ENCODE assay signal across 30 mouse cellular contexts in the genomic region with DNA sequence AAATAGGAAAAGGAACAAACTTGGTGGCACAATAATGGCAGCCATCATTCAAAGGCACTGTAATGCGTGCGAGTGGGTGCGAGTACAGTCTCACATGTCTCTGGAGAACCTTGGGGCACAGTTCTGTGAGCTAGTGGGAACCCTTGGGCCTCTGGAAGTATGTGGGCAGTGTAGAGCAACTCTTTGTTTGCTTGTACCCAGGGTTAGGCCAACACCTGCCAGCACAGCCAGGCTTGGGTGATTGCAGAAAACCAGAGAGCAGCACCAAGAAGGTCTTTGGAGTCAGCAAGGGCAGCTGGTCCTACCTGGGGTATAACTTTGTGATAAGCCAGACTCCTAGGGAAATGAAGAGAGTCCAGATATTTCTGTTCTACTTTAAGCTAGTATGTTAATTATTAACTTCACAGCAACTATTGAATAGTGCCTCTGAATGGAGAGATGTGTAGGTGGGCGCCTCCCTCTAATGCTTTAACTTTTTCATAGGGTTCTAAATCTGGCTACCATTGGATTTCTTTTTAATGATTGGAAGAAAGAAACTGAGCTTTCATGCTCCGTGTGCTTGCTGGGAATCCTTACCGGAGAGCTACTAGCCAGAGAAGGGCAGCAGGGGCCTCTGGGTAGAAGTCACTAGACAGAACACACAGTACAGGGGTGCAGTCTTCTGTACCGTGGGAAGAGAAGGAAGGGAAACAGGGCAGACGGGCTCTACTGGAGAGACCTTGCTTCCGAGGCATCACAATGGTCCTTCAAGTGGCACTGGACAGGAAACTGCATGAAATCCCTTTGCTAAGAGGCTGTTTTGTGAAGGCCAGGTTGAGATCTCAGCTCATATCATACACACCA. TPM values are rescaled to one million over a fixed set of nuclear protein-coding genes. Genes with fewer than 3 reads are reported as not detected.
A peak's percentile ranks its signal among the peaks of the same experiment; 100 is the strongest.
DNase-seq lines count a peak whose midpoint lies in the region; ATAC-seq and TF ChIP-seq lines count a peak whose summit lies in the region.
"Had no signal": no experiment of that assay in that cellular context is flagged by ENCODE, and none has a peak within 500 bp of the region (broad histone marks: within the 10 kb centered on the region; RNA-seq: fewer than 3 reads in every experiment).

No protein-coding gene starts in this region.

- no peak overlapping the region for H3K4me3 ChIP-seq in kidney, adult 2 months (ENCODE audit: insufficient read depth, low read depth, low read length)
- H3K4me3 ChIP-seq in liver, adult 2 months (ENCODE audit: insufficient read depth, low read depth, low read length), result no peak overlapping the region
- no peak overlapping the region for H3K4me3 ChIP-seq in intestine, embryonic 14.5 days (ENCODE audit: low read depth, low read length)
- H3K4me3 ChIP-seq in stomach, embryonic 14.5 days (ENCODE audit: low read depth, low read length), result no peak overlapping the region
- no peak overlapping the region for H3K4me3 ChIP-seq in heart, adult 2 months
- H3K4me3 ChIP-seq: embryonic facial prominence, embryonic 10.5 days; embryonic facial prominence, embryonic 15.5 days; forebrain, embryonic 13.5 days; limb, embryonic 10.5 days; limb, embryonic 15.5 days; neural tube, embryonic 13.5 days had no signal

- H3K36me3 ChIP-seq in kidney, adult 2 months (ENCODE audit: control insufficient read depth, insufficient read depth, low read length), result no peaks in the 10 kb centered on the region; the same call in 1 of the 2 replicates
- H3K36me3 ChIP-seq in liver, adult 2 months (ENCODE audit: control insufficient read depth, insufficient read depth, low read length), result peaks cover 4% of the 10 kb centered on the region; the same call in 1 of the 2 replicates
- H3K36me3 ChIP-seq in intestine, embryonic 14.5 days (ENCODE audit: control insufficient read depth, insufficient read depth, low read length), result no peaks in the 10 kb centered on the region
- no peaks in the 10 kb centered on the region for H3K36me3 ChIP-seq in stomach, embryonic 14.5 days (ENCODE audit: control insufficient read depth, insufficient read depth, low read length)
- no peaks in the 10 kb centered on the region for H3K36me3 ChIP-seq in heart, adult 2 months (ENCODE audit: control insufficient read depth, insufficient read depth, low read length)
- H3K36me3 ChIP-seq: embryonic facial prominence, embryonic 10.5 days; embryonic facial prominence, embryonic 15.5 days; limb, embryonic 10.5 days; limb, embryonic 15.5 days had no signal

- H3K4me1 ChIP-seq in kidney, adult 2 months (ENCODE audit: control insufficient read depth, insufficient read depth, low read length), result peaks cover 23% of the 10 kb centered on the region
- H3K4me1 ChIP-seq in liver, adult 2 months (ENCODE audit: control insufficient read depth, insufficient read depth, low read length), result peaks cover 2% of the 10 kb centered on the region; the same call in 1 of the 2 replicates
- H3K4me1 ChIP-seq in intestine, embryonic 14.5 days (replicated peaks; ENCODE audit: control insufficient read depth, insufficient read depth, low read length), result no peaks in the 10 kb centered on the region
- H3K4me1 ChIP-seq in stomach, embryonic 14.5 days (ENCODE audit: control insufficient read depth, insufficient read depth, low read length), result no peaks in the 10 kb centered on the region
- no peaks in the 10 kb centered on the region for H3K4me1 ChIP-seq in heart, adult 2 months (ENCODE audit: control insufficient read depth, insufficient read depth, low read length)
- H3K4me1 ChIP-seq: embryonic facial prominence, embryonic 15.5 days; limb, embryonic 15.5 days; neural tube, embryonic 13.5 days had no signal

- TF ChIP-seq CTCF in kidney, adult 2 months (conservative IDR thresholded peaks at IDR 0.05; ENCODE audit: insufficient read depth, insufficient read length, low read depth, low read length), result no peak
- TF ChIP-seq CTCF in liver, adult 2 months (IDR thresholded peaks at IDR 0.05; ENCODE audit: low read depth, low read length), result no peak
- no peak for TF ChIP-seq CTCF in heart, adult 2 months (IDR thresholded peaks at IDR 0.05)

- peak overlapping the region; percentile 27 for H3K27ac ChIP-seq in kidney, adult 2 months (ENCODE audit: insufficient read depth, low read depth, low read length)
- H3K27ac ChIP-seq in liver, adult 2 months (replicated peaks; ENCODE audit: insufficient read depth, low read depth, low read length), result no peak overlapping the region
- no peak overlapping the region for H3K27ac ChIP-seq in intestine, embryonic 14.5 days (ENCODE audit: low read depth)
- no peak overlapping the region for H3K27ac ChIP-seq in stomach, embryonic 14.5 days (ENCODE audit: low read length)
- no peak overlapping the region for H3K27ac ChIP-seq in heart, adult 2 months
- H3K27ac ChIP-seq: embryonic facial prominence, embryonic 10.5 days; embryonic facial prominence, embryonic 15.5 days; forebrain, embryonic 13.5 days; hindbrain, embryonic 14.5 days; limb, embryonic 10.5 days; limb, embryonic 15.5 days; macrophage; neural tube, embryonic 13.5 days had no signal

- no peaks in the 10 kb centered on the region for H3K9me3 ChIP-seq in intestine, embryonic 14.5 days (ENCODE audit: control insufficient read depth, low read length)
- no peaks in the 10 kb centered on the region for H3K9me3 ChIP-seq in stomach, embryonic 14.5 days (ENCODE audit: control insufficient read depth, low read depth, low read length)
- H3K9me3 ChIP-seq: embryonic facial prominence, embryonic 10.5 days; embryonic facial prominence, embryonic 15.5 days; forebrain, embryonic 13.5 days; limb, embryonic 10.5 days; limb, embryonic 15.5 days; neural tube, embryonic 13.5 days had no signal

- no peak for TF ChIP-seq POLR2A in kidney, adult 2 months (IDR thresholded peaks at IDR 0.05; ENCODE audit: low read depth, low read length)
- TF ChIP-seq POLR2A in liver, adult 2 months (IDR thresholded peaks at IDR 0.05; ENCODE audit: extremely low read depth, insufficient read depth, low read length), result no peak
- TF ChIP-seq POLR2A in heart, adult 2 months (IDR thresholded peaks at IDR 0.05; ENCODE audit: insufficient read depth, low read depth, low read length), result no peak

- no peak for TF ChIP-seq EP300 in heart, adult 2 months (IDR thresholded peaks at IDR 0.05; ENCODE audit: insufficient read depth, low read depth, low read length)

- peak; percentile 76 for ATAC-seq in intestine, embryonic 14.5 days (replicated peaks; ENCODE audit: low FRiP score, low TSS enrichment, low read depth)
- peak; percentile 86 for ATAC-seq in stomach, embryonic 14.5 days (ENCODE audit: insufficient number of reproducible peaks, insufficient read depth, low FRiP score, low read depth)
- ATAC-seq: forebrain, embryonic 13.5 days; inflammation-experienced regulatory T-cells, adult 6 months; midbrain, embryonic 16.5 days had no signal

- no peak overlapping the region for H3K4me2 ChIP-seq in intestine, embryonic 14.5 days (ENCODE audit: low read length)
- no peak overlapping the region for H3K4me2 ChIP-seq in stomach, embryonic 14.5 days (replicated peaks; ENCODE audit: low read depth, low read length)
- H3K4me2 ChIP-seq: embryonic facial prominence, embryonic 15.5 days; forebrain, embryonic 13.5 days; heart, embryonic 11.5 days; hindbrain, embryonic 14.5 days; limb, embryonic 15.5 days; neural tube, embryonic 13.5 days had no signal

- WGBS in kidney, adult 2 months, result 60% methylated on average over 9 of the region's 9 CpGs
- WGBS in liver, adult 2 months, result 77% methylated on average over 9 of the region's 9 CpGs
- WGBS in intestine, embryonic 14.5 days, result 83% methylated on average over 9 of the region's 9 CpGs
- 77% methylated on average over 9 of the region's 9 CpGs for WGBS in stomach, embryonic 14.5 days
- 89% methylated on average over 9 of the region's 9 CpGs for WGBS in heart, adult 2 months

- H3K79me2 ChIP-seq in liver, adult 2 months (ENCODE audit: control insufficient read depth, insufficient read depth, low read length), result no peaks in the 10 kb centered on the region
- H3K79me2 ChIP-seq in heart, adult 2 months (replicated peaks; ENCODE audit: control insufficient read depth, insufficient read depth, low read length), result 0 out of 2 replicates have a peak, but pooled peaks cover 2% of the 10 kb centered on the region

- intact Hi-C loops in heart, postnatal 25 days (cut with DNase I), result no loop called here
- intact Hi-C loops in heart, adult 2 months (cut with DNase I), result no loop called here

- no peak overlapping the region for H3K9ac ChIP-seq in liver, adult 2 months (ENCODE audit: low read depth, low read length)
- no peak overlapping the region for H3K9ac ChIP-seq in intestine, embryonic 14.5 days (ENCODE audit: low read length)
- no peak overlapping the region for H3K9ac ChIP-seq in stomach, embryonic 14.5 days (replicated peaks; ENCODE audit: low read depth, low read length)
- H3K9ac ChIP-seq in heart, adult 2 months (ENCODE audit: low read depth, low read length), result no peak overlapping the region
- H3K9ac ChIP-seq: embryonic facial prominence, embryonic 15.5 days; forebrain, embryonic 13.5 days; hindbrain, embryonic 14.5 days; limb, embryonic 15.5 days; neural tube, embryonic 13.5 days had no signal

- no peak for DNase-seq in kidney, adult 2 months
- DNase-seq in kidney, adult 18-20 months, result no peak
- DNase-seq in liver, adult 2 months (ENCODE audit: extremely low read depth, low read depth, low spot score), result peak; percentile 6
- no peak for DNase-seq in liver
- peak; percentile 59 for DNase-seq in intestine, embryonic 14.5 days (ENCODE audit: low spot score)
- no peak for DNase-seq in heart, postnatal 25 days (ENCODE audit: low spot score)
- DNase-seq in heart, adult 2 months, result no peak
- DNase-seq: cerebellum, adult 8-10 months; cerebellum, postnatal 25 days; gastrocnemius, postnatal 14 days; lung, adult 2 months; lung, postnatal 10 days; right cerebral cortex, postnatal 4 days; thymus, postnatal 25 days had no signal

- no peaks in the 10 kb centered on the region for H3K27me3 ChIP-seq in kidney, adult 2 months (replicated peaks; ENCODE audit: control insufficient read depth, insufficient read depth, low read length)
- H3K27me3 ChIP-seq in liver, adult 2 months (ENCODE audit: control insufficient read depth, insufficient read depth, low read length), result no peaks in the 10 kb centered on the region
- no peaks in the 10 kb centered on the region for H3K27me3 ChIP-seq in intestine, embryonic 14.5 days (replicated peaks; ENCODE audit: control insufficient read depth, insufficient read depth, low read length)
- no peaks in the 10 kb centered on the region for H3K27me3 ChIP-seq in stomach, embryonic 14.5 days (ENCODE audit: control insufficient read depth, insufficient read depth, low read length)
- H3K27me3 ChIP-seq in heart, adult 2 months (ENCODE audit: control insufficient read depth, insufficient read depth, low read length), result no peaks in the 10 kb centered on the region
- H3K27me3 ChIP-seq: CH12.LX; embryonic facial prominence, embryonic 15.5 days; forebrain, embryonic 13.5 days; limb, embryonic 15.5 days; neural tube, embryonic 13.5 days had no signal

RNA-seq across cellular contexts. Expression of a gene that starts 15.8 kb away (rescaled TPM):
- 28.9 and 31.1 TPM in 2 replicates for polyA plus RNA-seq in kidney, adult 2 months (2012; rRNA removed)
- 7.9 and 10.3 TPM in 2 replicates for total RNA-seq in liver, adult 2 months (2014; rRNA removed)
- polyA plus RNA-seq in liver, adult 2 months (2012; rRNA removed), result 2.4 and 3.5 TPM in 2 replicates
- polyA plus RNA-seq in intestine, embryonic 14.5 days (2014; fragmentation: Nextera tagmentation; extraction: Ambion mirVana), result 9.8 and 13.5 TPM in 2 replicates
- 13.2 and 16.8 TPM in 2 replicates for polyA plus RNA-seq in stomach, embryonic 14.5 days (2014; fragmentation: Nextera tagmentation; extraction: Ambion mirVana)
- total RNA-seq in heart, postnatal 25 days (2021), result 10 to 100 TPM; 34.5 to 63.2 TPM
- total RNA-seq in heart, adult 2 months (2021), result 10 to 100 TPM; 27.6 to 54.3 TPM
- 27.4 and 53.2 TPM in 2 replicates for polyA plus RNA-seq in heart, adult 2 months (2012; rRNA removed)

RNA-seq across cellular contexts. Expression of a gene that starts 59.8 kb away (rescaled TPM):
- polyA plus RNA-seq in kidney, adult 2 months (2012; rRNA removed), result 6.0 and 7.1 TPM in 2 replicates
- 0.09 and 0.81 TPM in 2 replicates for total RNA-seq in liver, adult 2 months (2014; rRNA removed)
- polyA plus RNA-seq in liver, adult 2 months (2012; rRNA removed), result 0.09 TPM in 1 of 2 replicates, not detected in the other
- polyA plus RNA-seq in intestine, embryonic 14.5 days (2014; fragmentation: Nextera tagmentation; extraction: Ambion mirVana), result 11.2 and 11.5 TPM in 2 replicates
- polyA plus RNA-seq in stomach, embryonic 14.5 days (2014; fragmentation: Nextera tagmentation; extraction: Ambion mirVana), result 7.9 and 8.4 TPM in 2 replicates
- total RNA-seq in heart, postnatal 25 days (2021), result under 1 TPM; 0.52 to 0.92 TPM
- 1 to 10 TPM in 1 of 2 experiments, under 1 TPM in 1; 0.63 to 1.6 TPM for total RNA-seq in heart, adult 2 months (2021)
- 0.78 and 1.4 TPM in 2 replicates for polyA plus RNA-seq in heart, adult 2 months (2012; rRNA removed)
- total RNA-seq: CH12.LX; granulocyte monocyte progenitor cell, adult 5-6 weeks; hematopoietic stem cell, adult 5-6 weeks; megakaryocyte-erythroid progenitor cell, adult 5-6 weeks had no signal
- polyA plus RNA-seq: macrophage had no signal

Comparison
In these comparisons a context has a peak if more than half of its experiments do, and no peak if none do; other contexts are left out.
1. DNase-seq: peak in liver, adult 2 months (single experiment) and intestine, embryonic 14.5 days (single experiment); none in kidney, adult 2 months (single experiment), kidney, adult 18-20 months (single experiment), liver (single experiment), heart, postnatal 25 days (single experiment) and heart, adult 2 months (0 of 2).